Mouse (Mus musculus) erythroblast, adult 5-6 weeks (primary cell): ENCODE results near the gene Rgs9. TPM values are rescaled to one million over a fixed set of nuclear protein-coding genes. Genes with fewer than 3 reads are reported as not detected.
"Not testable (repeated sequence)": the region's sequence is repeated elsewhere in the genome, so short reads cannot be mapped to it uniquely, and the experiment has no call there.

Experiments used
- ATAC-seq: replicated peaks from 2 replicates; pipeline ENCODE4 v1.8.0; 2016; ENCODE audit warnings: moderate number of reproducible peaks, mild to moderate bottlenecking, moderate TSS enrichment, inconsistent platforms; ENCODE audit not compliant: poor library complexity, low FRiP score, severe bottlenecking
- total RNA-seq, 2 experiments: library from RNA; stranded (forward) in 1 of 2; stranded (reverse) in 1 of 2; fragments of 150-400 nt in 1 of 2; fragments of 200-764, 138-1000 nt in 1 of 2; gene quantifications; 2 replicates each; pipeline versions ENCODE4 v1.2.3 to v1.2.4; 2015 to 2017; ENCODE audit warnings: low replicate concordance in 2 of 2

Gene Rgs9
- total RNA-seq (2015; ENCODE audit: low replicate concordance) (2.1 TPM in 1 of 2 replicates, not detected in the other), total RNA-seq (2017; ENCODE audit: low replicate concordance) (not detected in 2 replicates)

GRCm38 (mm10) chr11:109297710-109298375 lies at the start of gene Rgs9:
Gene Rgs9 (minus strand): TSS chr11:109298129.
- ATAC-seq, result peak; percentile 87

GRCm38 (mm10) chr11:109347242-109347959 lies 49.5 kb upstream of the Rgs9 start:
- ATAC-seq, result 0 out of 2 replicates have a peak, but pooled peaks have one; percentile 48

- ATAC-seq, result no peak
Observed at GRCm38 (mm10) chr11:109343991-109344599, 46.2 kb upstream of the Rgs9 start.

GRCm38 (mm10) chr11:109343558-109343957 lies 45.6 kb upstream of the Rgs9 start:
- ATAC-seq, result no peak

- not testable (repeated sequence) for ATAC-seq
Observed at GRCm38 (mm10) chr11:109342666-109343065, 44.7 kb upstream of the Rgs9 start.

- no peak for ATAC-seq
Observed at GRCm38 (mm10) chr11:109340541-109340940, 42.6 kb upstream of the Rgs9 start.

- no peak for ATAC-seq
Observed at GRCm38 (mm10) chr11:109339155-109339938, 41.4 kb upstream of the Rgs9 start.

GRCm38 (mm10) chr11:109335890-109336289 lies 38.0 kb upstream of the Rgs9 start:
- no peak for ATAC-seq

GRCm38 (mm10) chr11:109334773-109335172 lies 36.8 kb upstream of the Rgs9 start:
- no peak for ATAC-seq

- ATAC-seq, result no peak
Observed at GRCm38 (mm10) chr11:109332722-109333121, 34.8 kb upstream of the Rgs9 start.

GRCm38 (mm10) chr11:109331424-109331824 lies 33.5 kb upstream of the Rgs9 start:
- ATAC-seq, result peak; percentile 94

GRCm38 (mm10) chr11:109330706-109331393 lies 32.9 kb upstream of the Rgs9 start:
- 0 out of 2 replicates have a peak, but pooled peaks have one; percentile 11 for ATAC-seq

- ATAC-seq, result no peak
Observed at GRCm38 (mm10) chr11:109329331-109329730, 31.4 kb upstream of the Rgs9 start.

GRCm38 (mm10) chr11:109327952-109328351 lies 30.0 kb upstream of the Rgs9 start:
- ATAC-seq, result no peak

GRCm38 (mm10) chr11:109327381-109327780 lies 29.5 kb upstream of the Rgs9 start:
- no peak for ATAC-seq

- no peak for ATAC-seq
Observed at GRCm38 (mm10) chr11:109326270-109326669, 28.3 kb upstream of the Rgs9 start.

GRCm38 (mm10) chr11:109320361-109320933 lies 22.5 kb upstream of the Rgs9 start:
- ATAC-seq, result no peak

- no peak for ATAC-seq
Observed at GRCm38 (mm10) chr11:109319946-109320345, 22.0 kb upstream of the Rgs9 start.

- no peak for ATAC-seq
Observed at GRCm38 (mm10) chr11:109319471-109319870, 21.5 kb upstream of the Rgs9 start.
